Mouse (Mus musculus) right cerebral cortex, postnatal 36 days (tissue): ENCODE measurements around the gene Hes2.

Source experiments
- DNase-seq, 2 experiments: peaks; one replicate each; pipeline ENCODE4 v3.0.0; 2022; ENCODE audit warnings: low spot score in 2 of 2, mixed read lengths in 1 of 2

Hes2 gene

GRCm38 (mm10) chr4:152158585-152159284, at the start of gene Hes2:
Gene Hes2, plus strand, starts transcription at chr4:152158867.
- DNase-seq: no peak

GRCm38 (mm10) chr4:152109509-152109908, 49.2 kb upstream of the Hes2 start:
- no peak for DNase-seq

DNA sequence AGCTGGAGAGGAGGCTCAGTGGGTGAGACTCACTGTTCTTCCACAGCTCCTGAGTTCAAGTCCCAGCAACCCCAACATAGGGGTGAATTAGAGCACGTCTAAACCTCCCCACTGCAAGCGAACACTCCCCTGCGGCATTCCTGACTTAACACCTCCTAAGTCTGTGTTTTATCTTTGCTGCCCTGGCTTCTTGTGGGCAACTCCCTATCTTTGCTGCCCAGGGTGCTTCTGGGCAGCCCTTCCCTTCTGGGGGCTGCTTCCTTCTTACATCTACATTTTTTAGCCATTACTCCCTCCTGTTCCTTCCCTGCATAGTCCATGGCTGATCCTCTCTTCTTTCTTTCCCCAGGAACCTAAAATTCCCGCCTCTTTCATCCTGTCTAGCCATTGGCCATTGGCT, 48.0 kb upstream of the Hes2 start:
- no peak for DNase-seq

DNA sequence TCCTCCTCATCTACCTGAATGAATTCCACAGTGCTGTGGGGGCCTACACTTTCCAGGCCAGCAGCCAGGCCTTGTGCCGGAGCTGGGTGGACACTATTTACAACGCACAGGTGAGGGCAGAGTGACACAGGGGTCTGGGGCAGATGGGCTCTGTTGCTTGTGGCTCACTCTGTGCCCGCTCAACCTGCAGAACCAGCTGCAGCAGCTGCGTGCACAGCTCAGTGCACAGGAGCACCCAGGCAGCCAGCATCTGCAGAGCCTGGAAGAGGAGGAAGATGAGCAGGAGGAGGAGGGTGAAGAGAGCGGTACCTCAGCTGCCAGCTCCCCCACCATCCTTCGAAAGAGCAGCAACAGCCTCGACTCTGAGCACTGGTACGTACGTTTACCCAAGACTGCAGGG, 46.3 kb upstream of the Hes2 start:
- DNase-seq: no peak

DNA sequence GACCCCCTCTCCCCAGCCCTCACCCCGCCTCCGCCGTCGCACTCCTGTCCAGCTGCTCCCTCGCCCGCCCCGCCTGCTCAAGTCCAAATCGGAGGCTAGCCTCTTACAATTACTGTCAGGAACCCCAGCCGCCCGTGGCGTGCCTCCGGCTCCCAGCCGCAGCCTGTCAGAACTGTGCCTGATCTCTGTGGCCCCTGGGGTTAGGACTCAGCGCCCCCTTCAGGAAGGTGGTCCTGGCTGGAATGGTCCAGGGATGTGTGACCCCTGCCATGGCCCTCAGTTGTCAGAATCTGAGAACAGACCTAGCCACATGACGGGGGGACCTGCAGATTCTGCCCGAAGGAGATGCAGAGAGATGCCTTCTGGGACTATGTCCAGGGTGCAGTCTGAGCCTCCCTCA, 44.6 kb upstream of the Hes2 start:
- DNase-seq: no peak

GRCm38 (mm10) chr4:152115921-152116612, 42.6 kb upstream of the Hes2 start, which contains the start of gene Tnfrsf25:
Gene Tnfrsf25, plus strand, starts transcription at chr4:152115934.
- DNase-seq: no peak

DNA sequence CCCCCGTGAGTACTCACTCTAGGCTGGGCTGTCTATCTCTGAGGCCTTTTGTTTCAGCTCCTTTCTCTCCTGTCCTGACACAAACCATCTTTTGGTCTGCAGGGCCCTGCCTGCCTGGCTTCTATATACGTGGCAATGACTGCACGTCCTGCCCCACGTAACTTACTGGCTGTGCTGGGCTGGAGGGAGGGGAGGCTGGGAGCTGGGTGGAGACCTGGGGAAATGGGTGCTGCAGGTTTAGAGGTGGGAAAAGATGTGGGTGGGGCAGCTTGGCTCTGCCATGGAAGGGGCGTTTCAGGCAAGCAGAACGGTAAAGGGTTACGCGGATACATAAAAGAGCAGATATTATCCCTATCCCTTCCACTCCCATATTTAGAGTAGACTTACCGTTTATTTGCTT, 41.1 kb upstream of the Hes2 start:
- no peak for DNase-seq

DNA sequence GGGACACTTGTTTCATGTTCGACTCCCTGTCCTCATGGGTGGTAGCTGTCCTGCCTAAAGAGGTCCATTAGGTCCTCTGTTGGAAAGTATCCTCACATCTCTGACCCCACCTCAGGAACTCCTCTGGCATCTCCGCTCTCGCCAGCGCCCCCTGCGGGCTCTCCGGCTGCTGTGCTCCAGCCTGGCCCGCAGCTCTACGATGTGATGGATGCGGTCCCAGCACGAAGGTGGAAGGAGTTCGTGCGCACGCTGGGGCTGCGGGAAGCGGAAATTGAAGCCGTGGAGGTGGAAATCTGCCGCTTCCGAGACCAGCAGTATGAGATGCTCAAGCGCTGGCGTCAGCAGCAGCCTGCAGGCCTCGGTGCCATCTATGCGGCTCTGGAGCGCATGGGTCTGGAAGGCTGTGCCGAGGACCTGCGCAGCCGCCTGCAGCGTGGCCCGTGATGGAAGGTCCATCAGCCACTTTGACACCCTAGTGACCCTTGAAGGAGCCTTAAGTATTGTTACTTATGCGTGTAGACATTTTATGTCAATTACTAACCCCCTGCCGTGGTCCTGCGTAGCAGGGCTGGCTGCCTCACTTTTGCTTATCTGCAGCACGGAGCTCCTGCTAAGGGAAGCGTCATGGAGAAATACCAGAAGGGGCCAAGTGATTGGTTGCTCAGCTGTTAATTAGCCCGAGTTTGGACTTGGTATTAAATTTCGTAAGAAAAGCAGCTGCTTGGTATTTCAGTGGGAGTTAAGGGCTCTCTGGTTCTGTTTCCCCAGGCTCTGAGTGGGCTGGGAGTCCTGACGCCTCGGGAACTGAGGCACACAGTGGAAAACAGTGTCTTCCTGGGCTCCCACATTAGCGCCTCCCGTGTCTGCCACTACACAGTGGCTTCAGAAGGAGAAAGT, 39.0 kb upstream of the Hes2 start:
- DNase-seq: no peak

DNA sequence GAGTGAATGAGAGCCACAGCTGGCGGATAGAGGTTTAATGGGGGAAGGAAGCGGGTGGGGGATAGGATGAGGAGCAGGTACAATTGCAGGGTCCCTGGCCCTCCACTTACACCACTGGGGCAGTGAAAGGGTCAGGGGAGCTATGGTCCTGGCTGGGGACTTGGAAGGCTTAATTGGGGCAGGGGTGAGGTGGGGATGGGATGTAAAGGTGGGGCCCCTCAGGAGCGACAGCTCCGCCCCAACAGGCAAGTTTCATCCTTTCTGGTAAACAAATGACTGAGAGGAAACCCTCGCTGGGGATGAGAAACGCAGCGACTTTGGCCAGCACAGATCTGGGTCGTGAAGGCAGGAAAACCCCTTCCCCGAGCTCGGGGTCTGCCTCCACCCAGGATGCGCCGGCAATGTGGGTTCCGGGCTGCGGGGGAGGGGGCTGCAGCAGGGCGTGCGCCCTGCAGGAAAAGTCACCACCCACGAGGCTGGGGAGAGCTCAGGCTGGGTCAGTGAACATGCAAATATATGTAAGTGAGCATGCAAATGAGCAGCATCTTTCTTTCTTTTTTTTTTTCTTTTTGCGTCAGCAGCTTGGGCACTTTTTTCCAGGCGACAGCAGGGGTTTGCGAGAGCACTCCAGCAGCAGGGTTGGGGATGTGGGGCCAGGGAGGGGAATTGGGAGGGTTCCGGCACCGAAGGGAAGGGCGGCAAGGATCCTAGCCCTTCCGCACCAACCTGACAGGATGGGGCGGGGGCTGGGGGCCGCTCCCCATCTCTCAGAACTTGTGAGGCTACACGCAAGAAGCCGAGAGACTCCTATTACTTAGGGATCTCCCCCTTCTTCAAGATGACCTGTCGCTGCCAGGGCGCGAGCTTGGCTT, 38.1 kb upstream of the Hes2 start:
- DNase-seq: no peak

DNA sequence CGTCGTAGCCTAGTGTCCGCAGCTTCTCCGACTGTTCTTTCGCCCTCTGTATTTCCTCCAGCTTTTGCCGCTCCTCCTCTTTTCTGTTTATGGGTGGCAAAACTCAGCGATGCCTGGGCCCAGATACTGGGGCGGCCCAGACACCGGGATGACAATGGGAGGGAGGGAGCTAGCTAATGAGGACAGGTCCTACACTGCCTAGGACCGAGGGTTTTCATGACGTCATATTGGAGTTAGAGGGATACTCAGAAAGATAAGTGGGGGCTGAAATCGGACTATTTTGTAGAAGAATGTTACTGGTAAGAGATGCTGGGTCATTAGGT, 37.5 kb upstream of the Hes2 start:
- DNase-seq: no peak

GRCm38 (mm10) chr4:152124361-152124961, 34.2 kb upstream of the Hes2 start:
- no peak for DNase-seq

DNA sequence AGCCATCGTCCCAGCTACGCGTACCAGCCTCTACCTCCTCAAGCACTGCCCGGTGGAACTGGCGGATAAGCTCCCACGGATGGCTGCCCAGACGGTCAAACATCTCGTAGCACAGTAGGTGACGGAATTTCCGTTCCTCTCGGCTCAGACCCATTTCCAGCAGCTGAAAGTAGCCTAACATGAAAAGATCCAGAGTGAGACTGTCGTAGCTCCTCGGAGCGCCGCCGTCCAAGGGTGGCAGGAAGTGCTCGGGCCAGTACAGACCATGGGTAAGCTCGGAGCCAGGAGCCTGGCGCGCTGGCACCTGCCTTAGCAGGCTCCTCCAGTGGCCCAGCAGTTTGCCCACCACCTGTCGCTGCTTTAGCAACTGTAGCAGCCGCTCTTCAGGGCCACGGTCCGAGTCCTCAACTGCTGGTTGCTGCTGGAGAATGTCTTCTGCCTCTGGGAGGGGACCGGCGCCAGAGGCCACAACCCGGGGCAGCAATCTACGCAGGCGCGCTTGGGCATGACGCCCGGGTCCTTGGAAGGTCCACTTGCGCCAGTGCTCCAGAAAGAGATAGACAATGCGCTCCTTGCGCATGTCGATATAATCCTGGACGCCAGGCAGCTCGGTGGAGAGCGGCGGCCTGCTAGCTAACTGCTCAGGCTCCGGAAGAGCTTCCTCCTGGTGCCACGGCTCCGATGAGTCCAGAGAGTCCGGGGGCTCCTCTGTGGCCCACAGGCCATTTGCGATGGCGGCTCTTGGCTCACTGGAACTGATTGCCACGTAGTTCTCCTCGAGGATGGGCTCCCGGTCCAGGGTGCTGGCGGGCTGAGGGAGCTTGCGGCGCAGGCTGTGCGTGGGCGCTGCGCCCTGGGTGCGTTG, 33.3 kb upstream of the Hes2 start:
- peak in 1 of 2 experiments; percentile 9 for DNase-seq

GRCm38 (mm10) chr4:152126026-152126920, 32.4 kb upstream of the Hes2 start:
- DNase-seq: peak in 1 of 2 experiments; percentile 5

DNA sequence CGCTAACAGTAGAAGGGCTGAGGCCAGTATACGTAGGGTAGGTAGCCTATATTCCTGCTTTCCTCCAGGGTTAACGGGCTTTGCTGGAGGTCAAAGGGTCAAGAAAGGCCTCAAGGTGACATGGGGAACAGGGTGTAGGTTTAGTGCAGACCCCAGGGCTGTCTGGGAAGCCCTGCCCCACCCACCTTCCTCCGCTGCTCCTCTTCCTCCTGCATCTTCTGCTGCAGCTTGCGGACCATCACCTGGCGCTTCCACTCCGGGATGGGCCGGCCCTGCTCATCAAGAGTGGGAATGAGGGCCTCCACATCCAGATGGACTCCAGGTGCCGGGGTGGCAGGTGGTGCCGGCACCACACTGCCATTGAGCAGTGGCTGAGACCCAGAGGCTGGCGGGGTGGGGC, 30.8 kb upstream of the Hes2 start:
- no peak for DNase-seq

DNA sequence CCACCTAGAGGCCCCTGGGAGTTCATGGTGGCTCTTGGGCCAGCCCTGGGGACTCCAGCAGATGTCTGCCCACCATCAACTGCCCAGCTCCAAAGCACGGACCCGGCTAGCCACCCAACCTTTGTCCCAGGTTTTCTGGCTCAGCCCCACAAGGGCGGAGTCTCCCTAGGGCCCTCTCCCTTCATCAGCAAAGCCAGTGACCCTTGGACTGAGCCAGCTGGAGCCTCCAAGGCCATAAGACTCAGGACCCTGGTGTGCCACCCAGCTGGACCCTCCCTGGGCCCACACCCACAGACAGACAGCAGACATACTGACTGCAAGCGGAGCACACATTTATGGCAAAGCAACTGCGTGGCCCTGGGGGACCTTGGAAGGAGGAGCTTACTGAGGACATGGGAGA, 29.9 kb upstream of the Hes2 start:
- no peak for DNase-seq

GRCm38 (mm10) chr4:152129395-152129930, 29.2 kb upstream of the Hes2 start:
- DNase-seq: no peak

- DNase-seq: no peak
Observed at GRCm38 (mm10) chr4:152130771-152131653, 27.7 kb upstream of the Hes2 start.
